36 mouse cellular contexts compared by ENCODE assay signal in the genomic region with DNA sequence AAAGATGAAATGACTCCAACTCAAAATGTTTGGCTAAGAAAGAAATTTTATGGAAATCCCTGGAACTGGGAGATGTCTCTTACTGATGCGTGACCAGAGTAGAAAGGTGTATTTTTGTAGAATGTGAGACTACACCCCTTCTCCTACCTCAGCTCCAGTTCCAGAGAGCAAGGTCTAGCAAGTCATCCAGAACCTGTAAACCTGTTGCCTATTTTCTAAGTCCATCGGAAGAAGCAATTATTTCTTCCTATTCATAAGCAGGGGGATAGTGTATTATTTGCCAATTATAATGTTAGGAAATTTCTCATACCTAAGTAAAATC. TPM values are rescaled to one million over a fixed set of nuclear protein-coding genes. Genes with fewer than 3 reads are reported as not detected.
DNase-seq lines count a peak whose midpoint lies in the region; ATAC-seq and TF ChIP-seq lines count a peak whose summit lies in the region.
"Had no signal": no experiment of that assay in that cellular context is flagged by ENCODE, and none has a peak within 500 bp of the region (broad histone marks: within the 10 kb centered on the region; RNA-seq: fewer than 3 reads in every experiment).

No protein-coding gene starts in this region.

- no peak for TF ChIP-seq CTCF in layer of hippocampus, adult 2 months (conservative IDR thresholded peaks at IDR 0.05)
- no peak for TF ChIP-seq CTCF in forebrain, postnatal 0 days (IDR thresholded peaks at IDR 0.05; ENCODE audit: low read depth)

- H3K9ac ChIP-seq in neural tube, embryonic 14.5 days (replicated peaks; ENCODE audit: low read depth, low read length) = no peak overlapping the region
- H3K9ac ChIP-seq in neural tube, embryonic 15.5 days (replicated peaks) = no peak overlapping the region
- no peak overlapping the region for H3K9ac ChIP-seq in forebrain, postnatal 0 days
- H3K9ac ChIP-seq: embryonic facial prominence, embryonic 15.5 days; heart, embryonic 15.5 days; limb, embryonic 13.5 days had no signal

- no peaks in the 10 kb centered on the region for H3K27me3 ChIP-seq in neural tube, embryonic 14.5 days (ENCODE audit: control insufficient read depth, insufficient read depth, low read length)
- H3K27me3 ChIP-seq in neural tube, embryonic 15.5 days (replicated peaks) = no peaks in the 10 kb centered on the region
- H3K27me3 ChIP-seq in forebrain, postnatal 0 days (ENCODE audit: insufficient read depth, low read length) = no peaks in the 10 kb centered on the region
- H3K27me3 ChIP-seq: embryonic facial prominence, embryonic 15.5 days; heart, embryonic 15.5 days; megakaryocyte, embryonic 14.5 days had no signal

- H3K9me3 ChIP-seq in neural tube, embryonic 14.5 days (ENCODE audit: control insufficient read depth, low read length) = no peaks in the 10 kb centered on the region
- no peaks in the 10 kb centered on the region for H3K9me3 ChIP-seq in neural tube, embryonic 15.5 days (replicated peaks)
- H3K9me3 ChIP-seq in forebrain, postnatal 0 days (ENCODE audit: low read length) = no peaks in the 10 kb centered on the region
- H3K9me3 ChIP-seq: embryonic facial prominence, embryonic 10.5 days; embryonic facial prominence, embryonic 15.5 days; G1E; heart, embryonic 10.5 days; heart, embryonic 15.5 days; limb, embryonic 13.5 days; megakaryocyte, embryonic 14.5 days had no signal

- no peaks in the 10 kb centered on the region for H3K4me1 ChIP-seq in neural tube, embryonic 14.5 days (ENCODE audit: control insufficient read depth, insufficient read depth, low read length)
- no peaks in the 10 kb centered on the region for H3K4me1 ChIP-seq in neural tube, embryonic 15.5 days
- no peaks in the 10 kb centered on the region for H3K4me1 ChIP-seq in forebrain, postnatal 0 days (ENCODE audit: insufficient read depth)
- H3K4me1 ChIP-seq: embryonic facial prominence, embryonic 10.5 days; embryonic facial prominence, embryonic 15.5 days; heart, embryonic 10.5 days; heart, embryonic 15.5 days; limb, embryonic 13.5 days; megakaryocyte, embryonic 14.5 days had no signal

- no peak for DNase-seq in layer of hippocampus, adult 2 months (ENCODE audit: low spot score in 2 of 2)
- no peak for DNase-seq in layer of hippocampus, postnatal 14 days (ENCODE audit: low spot score in 2 of 2)
- DNase-seq in forebrain, postnatal 0 days = no peak
- no peak for DNase-seq in left cerebral cortex, adult 9 months (ENCODE audit: low spot score in 2 of 2)
- no peak for DNase-seq in spleen, adult 12 weeks (ENCODE audit: low spot score)
- DNase-seq: adrenal gland, adult 8-10 months; cerebellum, adult 2 months; gastrocnemius, postnatal 25 days; heart, adult 11 months; kidney, adult 9 months; kidney, postnatal 10 days; lung, postnatal 4 days; thymus, postnatal 14 days had no signal

- ATAC-seq in neural tube, embryonic 14.5 days (ENCODE audit: low read depth) = peak; percentile 51; the same call in 1 of the 2 replicates
- ATAC-seq in neural tube, embryonic 15.5 days (ENCODE audit: low FRiP score) = no peak
- ATAC-seq in forebrain, postnatal 0 days = no peak
- ATAC-seq: intestine, embryonic 16.5 days had no signal

- H3K36me3 ChIP-seq in neural tube, embryonic 14.5 days (ENCODE audit: control insufficient read depth, insufficient read depth, low read length) = no peaks in the 10 kb centered on the region
- H3K36me3 ChIP-seq in neural tube, embryonic 15.5 days = no peaks in the 10 kb centered on the region
- no peaks in the 10 kb centered on the region for H3K36me3 ChIP-seq in forebrain, postnatal 0 days (ENCODE audit: insufficient read depth)
- H3K36me3 ChIP-seq: embryonic facial prominence, embryonic 10.5 days; embryonic facial prominence, embryonic 15.5 days; G1E; heart, embryonic 10.5 days; heart, embryonic 15.5 days; limb, embryonic 13.5 days had no signal

- 90% methylated on average over 2 of the region's 2 CpGs for WGBS in neural tube, embryonic 14.5 days
- WGBS in neural tube, embryonic 15.5 days = 89% methylated on average over 2 of the region's 2 CpGs
- WGBS in forebrain, postnatal 0 days = 57% methylated on average over 2 of the region's 2 CpGs

- no peak overlapping the region for H3K4me2 ChIP-seq in neural tube, embryonic 14.5 days (ENCODE audit: low read depth, low read length)
- no peak overlapping the region for H3K4me2 ChIP-seq in neural tube, embryonic 15.5 days
- no peak overlapping the region for H3K4me2 ChIP-seq in forebrain, postnatal 0 days (ENCODE audit: low read depth)
- H3K4me2 ChIP-seq: embryonic facial prominence, embryonic 15.5 days; heart, embryonic 15.5 days; limb, embryonic 13.5 days; liver, embryonic 11.5 days had no signal

- H3K4me3 ChIP-seq in layer of hippocampus, adult 2 months = no peak overlapping the region
- H3K4me3 ChIP-seq in neural tube, embryonic 14.5 days (ENCODE audit: low read depth, low read length) = no peak overlapping the region
- no peak overlapping the region for H3K4me3 ChIP-seq in neural tube, embryonic 15.5 days (replicated peaks)
- H3K4me3 ChIP-seq in forebrain, postnatal 0 days (ENCODE audit: low read depth, low read length) = no peak overlapping the region
- H3K4me3 ChIP-seq: embryonic facial prominence, embryonic 10.5 days; embryonic facial prominence, embryonic 15.5 days; heart, embryonic 10.5 days; heart, embryonic 15.5 days; left cerebral cortex, adult 2 months; limb, embryonic 13.5 days; megakaryocyte, embryonic 14.5 days had no signal

- H3K27ac ChIP-seq in layer of hippocampus, adult 2 months = peak overlapping the region; percentile 82
- no peak overlapping the region for H3K27ac ChIP-seq in neural tube, embryonic 14.5 days (ENCODE audit: low read depth, low read length)
- H3K27ac ChIP-seq in neural tube, embryonic 15.5 days (replicated peaks) = no peak overlapping the region
- peak overlapping the region; percentile 35; the same call in 1 of the 2 replicates for H3K27ac ChIP-seq in forebrain, postnatal 0 days (ENCODE audit: low read depth, low read length)
- H3K27ac ChIP-seq: embryonic facial prominence, embryonic 10.5 days; embryonic facial prominence, embryonic 15.5 days; heart, embryonic 10.5 days; heart, embryonic 15.5 days; left cerebral cortex, adult 2 months; limb, embryonic 13.5 days had no signal

RNA-seq across cellular contexts. Expression of a gene that starts 59.2 kb away (rescaled TPM):
- total RNA-seq in layer of hippocampus, adult 2 months (2021) = not detected
- total RNA-seq in layer of hippocampus, postnatal 14 days (2021) = not detected
- not detected in 2 replicates for polyA plus RNA-seq in neural tube, embryonic 14.5 days (2014; fragmentation: Nextera tagmentation; extraction: Ambion mirVana)
- not detected in 2 replicates for polyA plus RNA-seq in neural tube, embryonic 15.5 days (2015; fragmentation: Nextera tagmentation; extraction: Ambion mirVana)
- total RNA-seq in forebrain, postnatal 0 days (2014; rRNA removed) = not detected in 2 replicates
- polyA plus RNA-seq in forebrain, postnatal 0 days (2015; fragmentation: Nextera tagmentation; extraction: Ambion mirVana) = not detected in 2 replicates
- total RNA-seq: adrenal gland, adult 8-10 months; adrenal gland, postnatal 4 days; G1E; gastrocnemius, adult 18-20 months; gastrocnemius, postnatal 25 days; heart, postnatal 25 days; left cerebral cortex, adult 2 months; left cerebral cortex, postnatal 36 days had no signal
- polyA plus RNA-seq: cerebellum, adult 2 months; embryonic facial prominence, embryonic 15.5 days; frontal cortex, adult 2 months; G1E; large intestine, adult 2 months; liver, embryonic 11.5 days; liver, embryonic 16.5 days; lung, embryonic 16.5 days; neural tube, embryonic 11.5 days; small intestine, adult 2 months; urinary bladder, adult 2 months had no signal

Comparison
In these comparisons a context has a peak if more than half of its experiments do, and no peak if none do; other contexts are left out.
1. H3K27ac ChIP-seq: peak in layer of hippocampus, adult 2 months (single experiment) and forebrain, postnatal 0 days (single experiment); none in neural tube, embryonic 14.5 days (single experiment) and neural tube, embryonic 15.5 days (single experiment).